Comparison of ENCODE assay signal across 9 mouse cellular contexts in the genomic region with DNA sequence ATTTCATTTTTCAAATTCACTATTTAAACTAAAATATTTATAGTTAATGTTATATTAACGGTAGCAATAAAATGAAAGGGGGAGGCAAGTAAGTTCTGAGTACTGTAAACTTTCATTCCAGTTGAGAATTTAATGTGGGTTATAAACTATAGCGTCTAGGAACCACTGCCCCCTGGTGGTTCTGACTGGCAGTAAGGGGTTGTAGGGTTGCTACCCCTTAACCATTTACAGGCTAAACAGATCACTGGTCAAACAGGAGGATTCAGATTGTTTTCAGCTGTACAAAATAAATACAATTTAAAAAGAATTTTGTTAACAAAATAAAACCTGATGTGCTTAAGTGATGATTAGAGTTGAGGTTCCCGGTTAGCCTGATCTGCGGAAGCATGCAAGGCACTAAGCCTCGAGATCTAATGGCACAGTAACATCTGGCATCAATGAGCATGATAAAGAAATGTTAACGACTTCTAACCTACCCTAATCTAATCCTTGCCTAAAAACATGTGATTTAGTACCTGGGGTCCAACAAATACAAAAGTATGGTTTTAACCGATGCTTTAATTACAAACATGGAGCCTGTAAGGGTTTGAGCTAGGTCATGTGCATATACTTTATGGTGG. TPM values are rescaled to one million over a fixed set of nuclear protein-coding genes. Genes with fewer than 3 reads are reported as not detected.
DNase-seq lines count a peak whose midpoint lies in the region; ATAC-seq and TF ChIP-seq lines count a peak whose summit lies in the region.
"Had no signal": no experiment of that assay in that cellular context is flagged by ENCODE, and none has a peak within 500 bp of the region (broad histone marks: within the 10 kb centered on the region; RNA-seq: fewer than 3 reads in every experiment).

No protein-coding gene starts in this region.

- H3K4me3 ChIP-seq in heart, adult 2 months, result no peak overlapping the region
- H3K4me3 ChIP-seq in heart, embryonic 12.5 days, result no peak overlapping the region
- H3K4me3 ChIP-seq in ES-E14 (ENCODE audit: insufficient read depth in 1 of 2, low read depth in 1 of 2, low read length in 2 of 2, poor library complexity in 1 of 2, severe bottlenecking in 1 of 2), result no peak overlapping the region
- H3K4me3 ChIP-seq in stomach, postnatal 0 days (ENCODE audit: low read depth, low read length), result no peak overlapping the region

- H3K79me2 ChIP-seq in heart, adult 2 months (replicated peaks; ENCODE audit: control insufficient read depth, insufficient read depth, low read length), result no peaks in the 10 kb centered on the region

- 78% methylated on average over 7 of the region's 7 CpGs for WGBS in heart, adult 2 months
- 79% methylated on average over 7 of the region's 7 CpGs for WGBS in heart, embryonic 12.5 days
- WGBS in stomach, postnatal 0 days, result 79% methylated on average over 7 of the region's 7 CpGs

- intact Hi-C loops in heart, adult 2 months (cut with DNase I), result loop anchor here (5.0 kb wide), 2 partner anchors 205 to 295 kb away; no protein-coding TSS in a partner anchor
- intact Hi-C loops in heart, postnatal 14 days (cut with DNase I), result loop anchor here (5.0 kb wide), 2 partner anchors 205 to 300 kb away; no protein-coding TSS in a partner anchor

- H3K4me1 ChIP-seq in heart, adult 2 months (ENCODE audit: control insufficient read depth, insufficient read depth, low read length), result no peaks in the 10 kb centered on the region
- 0 out of 2 replicates have a peak, but pooled peaks cover under 1% of the 10 kb centered on the region for H3K4me1 ChIP-seq in heart, embryonic 12.5 days (replicated peaks)
- H3K4me1 ChIP-seq in ES-E14 (ENCODE audit: control insufficient read depth in 2 of 2, insufficient read depth in 2 of 2, low read length in 2 of 2, poor library complexity in 1 of 2), result no peaks in the 10 kb centered on the region
- H3K4me1 ChIP-seq in stomach, postnatal 0 days (replicated peaks; ENCODE audit: control insufficient read depth, insufficient read depth), result no peaks in the 10 kb centered on the region

- H3K27ac ChIP-seq in heart, adult 2 months, result no peak overlapping the region
- H3K27ac ChIP-seq in heart, embryonic 12.5 days (ENCODE audit: poor library complexity, severe bottlenecking), result no peak overlapping the region
- H3K27ac ChIP-seq in ES-E14 (ENCODE audit: insufficient read depth, low read depth, low read length, poor library complexity, severe bottlenecking), result no peak overlapping the region
- no peak overlapping the region for H3K27ac ChIP-seq in stomach, postnatal 0 days (replicated peaks)

- TF ChIP-seq CTCF in heart, adult 2 months (IDR thresholded peaks at IDR 0.05), result peak; percentile 84
- TF ChIP-seq CTCF in stomach, postnatal 0 days (IDR thresholded peaks at IDR 0.05; ENCODE audit: low read depth), result peak; percentile 71

- no peak overlapping the region for H3K9ac ChIP-seq in heart, adult 2 months (ENCODE audit: low read depth, low read length)
- no peak overlapping the region for H3K9ac ChIP-seq in heart, embryonic 12.5 days
- no peak overlapping the region for H3K9ac ChIP-seq in ES-E14 (ENCODE audit: insufficient read depth, low read depth, low read length, poor library complexity, severe bottlenecking)
- H3K9ac ChIP-seq in stomach, postnatal 0 days (ENCODE audit: low read length), result no peak overlapping the region

- peak; percentile 8 to 54 for DNase-seq in heart, adult 2 months
- peak; percentile 40 for DNase-seq in ES-E14 (ENCODE audit: low read depth, low spot score)
- peak; percentile 25 to 48 for DNase-seq in cerebellum, postnatal 4 days (ENCODE audit: low spot score in 2 of 2)
- DNase-seq in heart, postnatal 14 days, result peak; percentile 43 to 58
- peak; percentile 24 to 44 for DNase-seq in layer of hippocampus, postnatal 14 days (ENCODE audit: low spot score in 2 of 2)
- peak; percentile 70 for DNase-seq in lung, postnatal 36 days
- DNase-seq in stomach, postnatal 0 days (ENCODE audit: low spot score), result peak; percentile 46

- ATAC-seq in heart, embryonic 12.5 days (ENCODE audit: insufficient number of reproducible peaks, low FRiP score), result no peak
- ATAC-seq in stomach, postnatal 0 days (ENCODE audit: low FRiP score, low TSS enrichment), result no peak

- TF ChIP-seq EP300 in heart, adult 2 months (IDR thresholded peaks at IDR 0.05; ENCODE audit: insufficient read depth, low read depth, low read length), result no peak
- no peak for TF ChIP-seq EP300 in stomach, postnatal 0 days (optimal IDR thresholded peaks at IDR 0.05)

- H3K4me2 ChIP-seq in heart, embryonic 12.5 days, result no peak overlapping the region
- no peak overlapping the region for H3K4me2 ChIP-seq in stomach, postnatal 0 days (replicated peaks; ENCODE audit: low read depth)

- H3K36me3 ChIP-seq in heart, adult 2 months (ENCODE audit: control insufficient read depth, insufficient read depth, low read length), result no peaks in the 10 kb centered on the region
- H3K36me3 ChIP-seq in heart, embryonic 12.5 days, result peaks cover 32% of the 10 kb centered on the region
- H3K36me3 ChIP-seq in ES-E14 (ENCODE audit: control insufficient read depth, insufficient read depth, low read length, poor library complexity, severe bottlenecking), result no peaks in the 10 kb centered on the region; the same call in 1 of the 2 replicates
- H3K36me3 ChIP-seq in stomach, postnatal 0 days (ENCODE audit: control insufficient read depth, insufficient read depth, low read length), result peaks cover 7% of the 10 kb centered on the region

- no peaks in the 10 kb centered on the region for H3K9me3 ChIP-seq in heart, embryonic 12.5 days (replicated peaks)
- no peaks in the 10 kb centered on the region for H3K9me3 ChIP-seq in ES-E14 (ENCODE audit: control insufficient read depth, insufficient read depth, low read depth, low read length)
- H3K9me3 ChIP-seq in stomach, postnatal 0 days (ENCODE audit: control insufficient read depth, low read length), result no peaks in the 10 kb centered on the region

- in situ Hi-C loops in ES-E14 (cut with MboI; ENCODE audit: low sequenced_read_pairs in 2 of 2, unreplicated experiment in 2 of 2), result no loop called here

- H3K27me3 ChIP-seq in heart, adult 2 months (ENCODE audit: control insufficient read depth, insufficient read depth, low read length), result no peaks in the 10 kb centered on the region
- no peaks in the 10 kb centered on the region for H3K27me3 ChIP-seq in heart, embryonic 12.5 days (replicated peaks)
- H3K27me3 ChIP-seq in stomach, postnatal 0 days (ENCODE audit: control insufficient read depth, insufficient read depth, low read length), result no peaks in the 10 kb centered on the region

- TF ChIP-seq POLR2A in heart, adult 2 months (IDR thresholded peaks at IDR 0.05; ENCODE audit: insufficient read depth, low read depth, low read length), result no peak

TF ChIP-seq in ES-E14, 5 proteins besides CTCF, POLR2A, EP300 and RAD21:
- TF ChIP-seq HCFC1 (IDR thresholded peaks at IDR 0.05; ENCODE audit: borderline replicate concordance, insufficient read depth, low read length), result no peak
- TF ChIP-seq ZC3H11A (IDR thresholded peaks at IDR 0.05; ENCODE audit: borderline replicate concordance, low read depth, low read length), result no peak
- no peak for TF ChIP-seq MAFK (IDR thresholded peaks at IDR 0.05; ENCODE audit: insufficient read depth, low read depth, low read length)
- no peak for TF ChIP-seq CHD2 (IDR thresholded peaks at IDR 0.05; ENCODE audit: low read depth, low read length)
- no peak for TF ChIP-seq ZNF384 (IDR thresholded peaks at IDR 0.05; ENCODE audit: low read depth, low read length)

RNA-seq across cellular contexts. Expression of a gene that starts 35.8 kb away (rescaled TPM):
- not detected for total RNA-seq in heart, adult 2 months (2021)
- polyA plus RNA-seq in heart, adult 2 months (2012; rRNA removed), result not detected in 2 replicates
- not detected in 2 replicates for polyA plus RNA-seq in heart, embryonic 12.5 days (2016; fragmentation: Nextera tagmentation; extraction: Ambion mirVana)
- not detected in 2 replicates for total RNA-seq in ES-E14 (2012; rRNA removed)
- total RNA-seq in heart, postnatal 14 days (2021), result not detected
- total RNA-seq in layer of hippocampus, postnatal 14 days (2021), result 1 to 10 TPM in 1 of 2 experiments, under 1 TPM in 1; 0.98 to 1.6 TPM
- polyA plus RNA-seq in stomach, postnatal 0 days (2015; fragmentation: Nextera tagmentation; extraction: Ambion mirVana), result not detected in 2 replicates
- polyA plus RNA-seq: liver, embryonic 16.5 days had no signal

RNA-seq across cellular contexts. Expression of a gene that starts 38.9 kb away (rescaled TPM):
- total RNA-seq in heart, adult 2 months (2021), result 10 to 100 TPM; 25.7 to 26.1 TPM
- 4.0 and 9.8 TPM in 2 replicates for polyA plus RNA-seq in heart, adult 2 months (2012; rRNA removed)
- 62.5 and 64.4 TPM in 2 replicates for polyA plus RNA-seq in heart, embryonic 12.5 days (2016; fragmentation: Nextera tagmentation; extraction: Ambion mirVana)
- 34.1 and 51.0 TPM in 2 replicates for total RNA-seq in ES-E14 (2012; rRNA removed)
- 10 to 100 TPM; 30.9 to 35.1 TPM for total RNA-seq in heart, postnatal 14 days (2021)
- total RNA-seq in layer of hippocampus, postnatal 14 days (2021), result 10 to 100 TPM; 69.0 to 70.7 TPM
- 99.8 and 102 TPM in 2 replicates for polyA plus RNA-seq in stomach, postnatal 0 days (2015; fragmentation: Nextera tagmentation; extraction: Ambion mirVana)

RNA-seq across cellular contexts. Expression of a gene that starts 39.6 kb away (rescaled TPM):
- total RNA-seq in heart, adult 2 months (2021), result 1 to 10 TPM; 3.7 to 4.6 TPM
- 1.4 and 3.7 TPM in 2 replicates for polyA plus RNA-seq in heart, adult 2 months (2012; rRNA removed)
- polyA plus RNA-seq in heart, embryonic 12.5 days (2016; fragmentation: Nextera tagmentation; extraction: Ambion mirVana), result 0.75 and 0.94 TPM in 2 replicates
- total RNA-seq in ES-E14 (2012; rRNA removed), result 5.7 and 8.8 TPM in 2 replicates
- 1 to 10 TPM; 6.0 to 6.6 TPM for total RNA-seq in heart, postnatal 14 days (2021)
- 100 to 1,000 TPM; 127 to 128 TPM for total RNA-seq in layer of hippocampus, postnatal 14 days (2021)
- 3.9 and 4.6 TPM in 2 replicates for polyA plus RNA-seq in stomach, postnatal 0 days (2015; fragmentation: Nextera tagmentation; extraction: Ambion mirVana)

Comparison
In these comparisons a context has a peak if more than half of its experiments do, and no peak if none do; other contexts are left out.
1. RNA of a gene that starts 39.6 kb away (total RNA-seq): 127 to 128 TPM in layer of hippocampus, postnatal 14 days; 6.0 to 6.6 TPM in heart, postnatal 14 days, 5.7 to 8.8 TPM in ES-E14 and 3.7 to 4.6 TPM in heart, adult 2 months; every median in the first group is over 10 times any median in the second.
2. Peak in every context shown above with its lines, with median percentiles within 50 percentile points of each other: DNase-seq.